In genomic region chr11:95455331-95455730, GRCm38 (mm10) we compare ENCODE assay signal across 26 mouse cellular contexts. TPM values are rescaled to one million over a fixed set of nuclear protein-coding genes. Genes with fewer than 3 reads are reported as not detected.
A peak's percentile ranks its signal among the peaks of the same experiment; 100 is the strongest.
DNase-seq lines count a peak whose midpoint lies in the region; ATAC-seq and TF ChIP-seq lines count a peak whose summit lies in the region.
"Had no signal": no experiment of that assay in that cellular context is flagged by ENCODE, and none has a peak within 500 bp of the region (broad histone marks: within the 10 kb centered on the region; RNA-seq: fewer than 3 reads in every experiment).

No protein-coding gene starts in this region.

- H3K4me3 ChIP-seq in heart, embryonic 11.5 days (ENCODE audit: low read depth, low read length), result no peak overlapping the region
- H3K4me3 ChIP-seq in bone marrow macrophage, adult 2 months (ENCODE audit: insufficient read depth, low read length), result no peak overlapping the region
- no peak overlapping the region for H3K4me3 ChIP-seq in limb, embryonic 12.5 days (replicated peaks)
- H3K4me3 ChIP-seq: embryonic facial prominence, embryonic 12.5 days; erythroblast, embryonic 14.5 days; forebrain, embryonic 12.5 days; forebrain, embryonic 15.5 days; heart, embryonic 13.5 days had no signal

- no peak overlapping the region for H3K9ac ChIP-seq in heart, embryonic 11.5 days (ENCODE audit: low read depth, low read length)
- H3K9ac ChIP-seq in limb, embryonic 12.5 days (replicated peaks), result no peak overlapping the region
- H3K9ac ChIP-seq: embryonic facial prominence, embryonic 12.5 days; forebrain, embryonic 12.5 days; forebrain, embryonic 15.5 days; heart, embryonic 13.5 days; hindbrain, embryonic 14.5 days had no signal

- H3K4me1 ChIP-seq in heart, embryonic 11.5 days (ENCODE audit: control insufficient read depth, insufficient read depth, low read length), result no peaks in the 10 kb centered on the region
- H3K4me1 ChIP-seq in bone marrow macrophage, adult 2 months (ENCODE audit: control insufficient read depth, insufficient read depth, low read length), result peaks cover 6% of the 10 kb centered on the region; the same call in 1 of the 2 replicates
- peaks cover 6% of the 10 kb centered on the region; the same call in 1 of the 2 replicates for H3K4me1 ChIP-seq in limb, embryonic 12.5 days (replicated peaks)
- H3K4me1 ChIP-seq: forebrain, embryonic 12.5 days; forebrain, embryonic 15.5 days had no signal

- 75% methylated on average over 8 of the region's 8 CpGs for WGBS in heart, embryonic 11.5 days (ENCODE audit: insufficient replicate concordance)
- WGBS in limb, embryonic 12.5 days, result 45% methylated on average over 8 of the region's 8 CpGs

- ATAC-seq in heart, embryonic 11.5 days (replicated peaks; ENCODE audit: insufficient number of reproducible peaks, low FRiP score, low TSS enrichment), result no peak
- no peak for ATAC-seq in limb, embryonic 12.5 days (ENCODE audit: insufficient number of reproducible peaks, insufficient read depth, low FRiP score, low TSS enrichment, low read depth)
- ATAC-seq: activated CD4-positive, CD25-positive, alpha-beta regulatory T cell, adult 4 months; forebrain, embryonic 15.5 days; hindbrain, postnatal 0 days; inflammation-experienced regulatory T-cells, adult 6 months; intestine, embryonic 16.5 days had no signal

- H3K27ac ChIP-seq in heart, embryonic 11.5 days (ENCODE audit: low read depth, low read length), result no peak overlapping the region
- H3K27ac ChIP-seq in bone marrow macrophage, adult 2 months (ENCODE audit: insufficient read depth, low read depth, low read length), result peak overlapping the region; percentile 22; the same call in 1 of the 2 replicates
- H3K27ac ChIP-seq in limb, embryonic 12.5 days, result peak overlapping the region; percentile 18; the same call in 1 of the 2 replicates
- H3K27ac ChIP-seq: embryonic facial prominence, embryonic 12.5 days; forebrain, embryonic 12.5 days; forebrain, embryonic 15.5 days; heart, embryonic 13.5 days; hindbrain, embryonic 14.5 days; hindbrain, postnatal 0 days had no signal

- no peaks in the 10 kb centered on the region for H3K9me3 ChIP-seq in heart, embryonic 11.5 days (replicated peaks; ENCODE audit: control insufficient read depth, low read length)
- H3K9me3 ChIP-seq in limb, embryonic 12.5 days, result no peaks in the 10 kb centered on the region
- H3K9me3 ChIP-seq: embryonic facial prominence, embryonic 12.5 days; forebrain, embryonic 12.5 days; forebrain, embryonic 15.5 days; heart, embryonic 13.5 days had no signal

- DNase-seq in heart, adult 11 months, result peak; percentile 73
- DNase-seq in 416B (ENCODE audit: low read depth), result peak; percentile 70
- DNase-seq in spleen, postnatal 14 days (ENCODE audit: low spot score in 2 of 2), result no peak
- DNase-seq: adrenal gland, adult 8-10 months; adrenal gland, postnatal 25 days; cerebellum, adult 11 months; cerebellum, adult 8-10 months; cerebellum, postnatal 10 days; cerebellum, postnatal 36 days; gastrocnemius, postnatal 10 days; heart, adult 18-20 months; heart, postnatal 14 days; heart, postnatal 4 days had no signal

- H3K36me3 ChIP-seq in heart, embryonic 11.5 days (ENCODE audit: control insufficient read depth, insufficient read depth, low read length), result 0 out of 2 replicates have a peak, but pooled peaks cover 2% of the 10 kb centered on the region
- H3K36me3 ChIP-seq in limb, embryonic 12.5 days, result peaks cover 16% of the 10 kb centered on the region
- H3K36me3 ChIP-seq: forebrain, embryonic 12.5 days had no signal

- TF ChIP-seq CTCF in bone marrow macrophage, adult 2 months (IDR thresholded peaks at IDR 0.05; ENCODE audit: low read depth, low read length), result no peak

- H3K4me2 ChIP-seq in heart, embryonic 11.5 days, result no peak overlapping the region
- no peak overlapping the region for H3K4me2 ChIP-seq in limb, embryonic 12.5 days
- H3K4me2 ChIP-seq: embryonic facial prominence, embryonic 12.5 days; forebrain, embryonic 12.5 days; forebrain, embryonic 15.5 days; heart, embryonic 13.5 days; hindbrain, embryonic 14.5 days had no signal

- H3K27me3 ChIP-seq in heart, embryonic 11.5 days (ENCODE audit: control insufficient read depth, insufficient read depth, low read length), result no peaks in the 10 kb centered on the region
- H3K27me3 ChIP-seq in limb, embryonic 12.5 days, result no peaks in the 10 kb centered on the region
- H3K27me3 ChIP-seq: embryonic facial prominence, embryonic 12.5 days; forebrain, embryonic 12.5 days; forebrain, embryonic 15.5 days; heart, embryonic 13.5 days had no signal

- TF ChIP-seq POLR2A in bone marrow macrophage, adult 2 months (IDR thresholded peaks at IDR 0.05; ENCODE audit: borderline replicate concordance, low read depth, low read length), result no peak

RNA-seq across cellular contexts. Expression of gene Spop, which starts 41.5 kb away (rescaled TPM):
- polyA plus RNA-seq in heart, embryonic 11.5 days (2014; fragmentation: Nextera tagmentation; extraction: Ambion mirVana), result 81.2 and 82.3 TPM in 2 replicates
- polyA plus RNA-seq in bone marrow macrophage, adult 2 months (2012; ENCODE audit: insufficient read depth, insufficient read length, missing spikeins), result 113 and 124 TPM in 2 replicates
- 157 TPM in 2 replicates for polyA plus RNA-seq in limb, embryonic 12.5 days (2016; fragmentation: Nextera tagmentation; extraction: Ambion mirVana)

RNA-seq across cellular contexts. Expression of gene Nxph3, which starts 59.0 kb away (rescaled TPM):
- polyA plus RNA-seq in heart, embryonic 11.5 days (2014; fragmentation: Nextera tagmentation; extraction: Ambion mirVana), result 0.24 and 0.39 TPM in 2 replicates
- polyA plus RNA-seq in bone marrow macrophage, adult 2 months (2012; ENCODE audit: insufficient read depth, insufficient read length, missing spikeins), result not detected in 2 replicates
- 2.5 and 2.6 TPM in 2 replicates for polyA plus RNA-seq in limb, embryonic 12.5 days (2016; fragmentation: Nextera tagmentation; extraction: Ambion mirVana)
- polyA plus RNA-seq: activated CD4-positive, CD25-positive, alpha-beta regulatory T cell, adult 4 months; erythroblast, embryonic 14.5 days; inflammation-experienced regulatory T-cells, adult 6 months had no signal

Comparison
In these comparisons a context has a peak if more than half of its experiments do, and no peak if none do; other contexts are left out.
1. DNase-seq: peak in heart, adult 11 months (single experiment) and 416B (single experiment); none in spleen, postnatal 14 days (0 of 2).